22 mouse cellular contexts compared by ENCODE assay signal in the genomic region with DNA sequence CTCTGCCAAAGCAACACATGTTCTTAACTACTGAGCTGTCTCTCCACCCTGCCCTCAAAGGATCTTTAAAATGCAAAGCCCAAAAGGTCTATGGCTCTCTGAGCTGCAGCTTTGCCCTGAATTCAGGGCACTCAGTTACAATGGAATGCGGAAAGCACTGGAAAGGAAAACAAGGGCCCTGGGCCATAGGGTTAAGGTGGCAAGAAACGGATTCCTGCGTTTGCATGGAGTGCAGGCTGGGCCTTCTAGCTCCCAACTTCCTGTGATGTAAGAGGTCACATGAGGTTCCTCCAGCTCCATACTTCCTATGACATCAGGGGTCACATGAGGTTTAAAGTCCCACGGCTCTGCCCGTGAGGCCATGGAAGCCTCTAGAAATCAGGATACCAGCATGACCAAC. TPM values are rescaled to one million over a fixed set of nuclear protein-coding genes. Genes with fewer than 3 reads are reported as not detected.
A peak's percentile ranks its signal among the peaks of the same experiment; 100 is the strongest.
DNase-seq lines count a peak whose midpoint lies in the region; ATAC-seq and TF ChIP-seq lines count a peak whose summit lies in the region.
"Had no signal": no experiment of that assay in that cellular context is flagged by ENCODE, and none has a peak within 500 bp of the region (broad histone marks: within the 10 kb centered on the region; RNA-seq: fewer than 3 reads in every experiment).

No protein-coding gene starts in this region.

- no peak overlapping the region for H3K4me3 ChIP-seq in forebrain, embryonic 10.5 days
- H3K4me3 ChIP-seq in forebrain, embryonic 14.5 days (ENCODE audit: low read depth, low read length): no peak overlapping the region
- H3K4me3 ChIP-seq in lung, postnatal 0 days (ENCODE audit: low read depth, low read length): no peak overlapping the region
- no peak overlapping the region for H3K4me3 ChIP-seq in lung, adult 2 months (replicated peaks; ENCODE audit: extremely low read depth, low read depth, low read length)
- H3K4me3 ChIP-seq in brown adipose tissue, adult 24 weeks (ENCODE audit: insufficient read depth, low read depth, low read length): no peak overlapping the region; the same call in 1 of the 2 replicates
- no peak overlapping the region for H3K4me3 ChIP-seq in limb, embryonic 10.5 days
- H3K4me3 ChIP-seq: erythroblast, embryonic 14.5 days; heart, embryonic 10.5 days; hindbrain, embryonic 13.5 days; liver, embryonic 15.5 days; megakaryocyte, embryonic 14.5 days; midbrain, embryonic 15.5 days; stomach, embryonic 15.5 days had no signal

- TF ChIP-seq EP300 in lung, postnatal 0 days (IDR thresholded peaks at IDR 0.05): no peak

- 88% methylated on average over 5 of the region's 5 CpGs for WGBS in forebrain, embryonic 10.5 days
- 84% methylated on average over 5 of the region's 5 CpGs for WGBS in forebrain, embryonic 14.5 days
- 60% methylated on average over 5 of the region's 5 CpGs for WGBS in lung, postnatal 0 days
- WGBS in lung, adult 2 months: 72% methylated on average over 5 of the region's 5 CpGs
- 88% methylated on average over 5 of the region's 5 CpGs for WGBS in limb, embryonic 10.5 days

- H3K4me1 ChIP-seq in forebrain, embryonic 10.5 days: peaks cover 23% of the 10 kb centered on the region
- H3K4me1 ChIP-seq in forebrain, embryonic 14.5 days (ENCODE audit: control insufficient read depth, insufficient read depth, low read length): no peaks in the 10 kb centered on the region
- H3K4me1 ChIP-seq in lung, postnatal 0 days (ENCODE audit: insufficient read depth, low read depth, low read length): peaks cover 5% of the 10 kb centered on the region; the same call in 1 of the 2 replicates
- no peaks in the 10 kb centered on the region; the same call in 1 of the 2 replicates for H3K4me1 ChIP-seq in lung, adult 2 months (ENCODE audit: control insufficient read depth, insufficient read depth, low read length)
- H3K4me1 ChIP-seq in brown adipose tissue, adult 24 weeks (ENCODE audit: control insufficient read depth, insufficient read depth, insufficient read length, low read length): peaks cover 10% of the 10 kb centered on the region
- peaks cover 40% of the 10 kb centered on the region for H3K4me1 ChIP-seq in limb, embryonic 10.5 days
- H3K4me1 ChIP-seq: hindbrain, embryonic 13.5 days; liver, embryonic 15.5 days; midbrain, embryonic 15.5 days had no signal

- no peak overlapping the region for H3K9ac ChIP-seq in forebrain, embryonic 14.5 days (ENCODE audit: low read length)
- H3K9ac ChIP-seq in lung, postnatal 0 days (replicated peaks; ENCODE audit: low read depth): no peak overlapping the region
- H3K9ac ChIP-seq: hindbrain, embryonic 13.5 days; liver, embryonic 15.5 days; midbrain, embryonic 15.5 days; stomach, embryonic 15.5 days had no signal

- no peaks in the 10 kb centered on the region for H3K36me3 ChIP-seq in forebrain, embryonic 10.5 days (replicated peaks)
- no peaks in the 10 kb centered on the region for H3K36me3 ChIP-seq in forebrain, embryonic 14.5 days (ENCODE audit: control insufficient read depth, insufficient read depth, low read length)
- H3K36me3 ChIP-seq in lung, postnatal 0 days (ENCODE audit: insufficient read depth, low read length): no peaks in the 10 kb centered on the region
- no peaks in the 10 kb centered on the region for H3K36me3 ChIP-seq in limb, embryonic 10.5 days
- H3K36me3 ChIP-seq: heart, embryonic 10.5 days; hindbrain, embryonic 13.5 days; liver, embryonic 15.5 days; midbrain, embryonic 15.5 days; stomach, embryonic 15.5 days had no signal

- no peak for ATAC-seq in forebrain, embryonic 14.5 days
- 0 out of 2 replicates have a peak, but pooled peaks have one; percentile 16 for ATAC-seq in lung, postnatal 0 days
- ATAC-seq: forebrain, embryonic 16.5 days; intestine, embryonic 16.5 days; midbrain, embryonic 15.5 days had no signal

- no peaks in the 10 kb centered on the region for H3K9me3 ChIP-seq in forebrain, embryonic 10.5 days
- no peaks in the 10 kb centered on the region for H3K9me3 ChIP-seq in forebrain, embryonic 14.5 days (replicated peaks; ENCODE audit: control insufficient read depth, low read length)
- no peaks in the 10 kb centered on the region for H3K9me3 ChIP-seq in lung, postnatal 0 days (ENCODE audit: low read length)
- H3K9me3 ChIP-seq in limb, embryonic 10.5 days (replicated peaks): no peaks in the 10 kb centered on the region
- H3K9me3 ChIP-seq: heart, embryonic 10.5 days; hindbrain, embryonic 13.5 days; liver, embryonic 15.5 days; megakaryocyte, embryonic 14.5 days; midbrain, embryonic 15.5 days; stomach, embryonic 15.5 days had no signal

- TF ChIP-seq POLR2A in lung, adult 2 months (IDR thresholded peaks at IDR 0.05; ENCODE audit: borderline replicate concordance, extremely low read depth, low read depth, low read length): no peak

- no peaks in the 10 kb centered on the region for H3K27me3 ChIP-seq in forebrain, embryonic 10.5 days (ENCODE audit: poor library complexity, severe bottlenecking)
- no peaks in the 10 kb centered on the region for H3K27me3 ChIP-seq in forebrain, embryonic 14.5 days (replicated peaks; ENCODE audit: control insufficient read depth, insufficient read depth, low read length)
- H3K27me3 ChIP-seq in lung, postnatal 0 days (replicated peaks; ENCODE audit: insufficient read depth, low read length): no peaks in the 10 kb centered on the region
- H3K27me3 ChIP-seq in limb, embryonic 10.5 days (ENCODE audit: low read depth, poor library complexity, severe bottlenecking): no peaks in the 10 kb centered on the region
- H3K27me3 ChIP-seq: hindbrain, embryonic 13.5 days; liver, embryonic 15.5 days; midbrain, embryonic 15.5 days; stomach, embryonic 15.5 days had no signal

- H3K4me2 ChIP-seq in forebrain, embryonic 14.5 days (ENCODE audit: low read length): no peak overlapping the region
- no peak overlapping the region for H3K4me2 ChIP-seq in lung, postnatal 0 days (replicated peaks; ENCODE audit: low read depth, low read length)
- H3K4me2 ChIP-seq: hindbrain, embryonic 13.5 days; liver, embryonic 15.5 days; midbrain, embryonic 15.5 days; stomach, embryonic 15.5 days had no signal

- H3K27ac ChIP-seq in forebrain, embryonic 10.5 days: peak overlapping the region; percentile 25; the same call in 1 of the 2 replicates
- H3K27ac ChIP-seq in forebrain, embryonic 14.5 days (ENCODE audit: low read depth, low read length): no peak overlapping the region
- H3K27ac ChIP-seq in lung, postnatal 0 days (ENCODE audit: low read length): no peak overlapping the region
- peak overlapping the region; percentile 73 for H3K27ac ChIP-seq in brown adipose tissue, adult 24 weeks (replicated peaks; ENCODE audit: low read depth, low read length)
- peak overlapping the region; percentile 19; the same call in 1 of the 2 replicates for H3K27ac ChIP-seq in limb, embryonic 10.5 days
- H3K27ac ChIP-seq: hindbrain, embryonic 13.5 days; liver, embryonic 15.5 days; midbrain, embryonic 15.5 days; stomach, embryonic 15.5 days had no signal

- no peak for DNase-seq in forebrain, embryonic 10.5 days (ENCODE audit: extremely low spot score, low spot score)
- no peak for DNase-seq in forebrain, embryonic 14.5 days (ENCODE audit: low spot score)
- peak; percentile 28 for DNase-seq in lung, postnatal 0 days (ENCODE audit: low spot score)
- DNase-seq in lung, adult 2 months: no peak
- DNase-seq in limb, embryonic 10.5 days (ENCODE audit: low spot score): no peak
- no peak for DNase-seq in natural killer cell, adult 2 months (ENCODE audit: low spot score in 2 of 2)
- DNase-seq in adrenal gland, postnatal 10 days: no peak
- DNase-seq: cerebellum, postnatal 10 days; heart, postnatal 14 days; lung, postnatal 14 days; thymus, adult 18-20 months had no signal

- TF ChIP-seq CTCF in lung, postnatal 0 days (IDR thresholded peaks at IDR 0.05): no peak
- no peak for TF ChIP-seq CTCF in lung, adult 2 months (IDR thresholded peaks at IDR 0.05; ENCODE audit: insufficient read depth, low read length)

RNA-seq across cellular contexts. Expression of gene Tgfbi, which starts 44.9 kb away (rescaled TPM):
- 20.1 and 22.1 TPM in 2 replicates for polyA plus RNA-seq in forebrain, embryonic 10.5 days (2016; fragmentation: Nextera tagmentation; extraction: Ambion mirVana)
- 3.0 and 3.8 TPM in 2 replicates for polyA plus RNA-seq in forebrain, embryonic 14.5 days (2014; fragmentation: Nextera tagmentation; extraction: Ambion mirVana)
- polyA plus RNA-seq in lung, postnatal 0 days (2015; fragmentation: Nextera tagmentation; extraction: Ambion mirVana): 408 and 422 TPM in 2 replicates
- polyA plus RNA-seq in lung, adult 2 months (2012; rRNA removed): 50.8 and 53.9 TPM in 2 replicates
- polyA plus RNA-seq in brown adipose tissue, adult 24 weeks (2012; ENCODE audit: insufficient read depth, insufficient read length, missing spikeins): 17.9 and 18.3 TPM in 2 replicates
- 26.3 and 38.9 TPM in 2 replicates for polyA plus RNA-seq in limb, embryonic 10.5 days (2016; fragmentation: Nextera tagmentation; extraction: Ambion mirVana)
- total RNA-seq in adrenal gland, postnatal 10 days (2021): 10 to 100 TPM; 52.0 to 57.7 TPM
- total RNA-seq: MEL had no signal

RNA-seq across cellular contexts. Expression of gene Smad5, which starts 48.6 kb away (rescaled TPM):
- polyA plus RNA-seq in forebrain, embryonic 10.5 days (2016; fragmentation: Nextera tagmentation; extraction: Ambion mirVana): 35.7 and 36.1 TPM in 2 replicates
- polyA plus RNA-seq in forebrain, embryonic 14.5 days (2014; fragmentation: Nextera tagmentation; extraction: Ambion mirVana): 39.7 and 45.8 TPM in 2 replicates
- 16.6 and 16.9 TPM in 2 replicates for polyA plus RNA-seq in lung, postnatal 0 days (2015; fragmentation: Nextera tagmentation; extraction: Ambion mirVana)
- polyA plus RNA-seq in lung, adult 2 months (2012; rRNA removed): 20.3 and 27.1 TPM in 2 replicates
- polyA plus RNA-seq in brown adipose tissue, adult 24 weeks (2012; ENCODE audit: insufficient read depth, insufficient read length, missing spikeins): 14.3 and 21.8 TPM in 2 replicates
- 42.1 and 52.3 TPM in 2 replicates for polyA plus RNA-seq in limb, embryonic 10.5 days (2016; fragmentation: Nextera tagmentation; extraction: Ambion mirVana)
- 10 to 100 TPM; 51.6 to 59.0 TPM for total RNA-seq in adrenal gland, postnatal 10 days (2021)

Comparison
In these comparisons a context has a peak if more than half of its experiments do, and no peak if none do; other contexts are left out.
1. H3K27ac ChIP-seq: peak in forebrain, embryonic 10.5 days (single experiment), brown adipose tissue, adult 24 weeks (single experiment) and limb, embryonic 10.5 days (single experiment); none in forebrain, embryonic 14.5 days (single experiment) and lung, postnatal 0 days (single experiment).